Mouse (Mus musculus) lung, adult 2 months (tissue): ENCODE measurements around the gene Rfx3.

Experiments
- CTCF ChIP-seq: fragments of 200-500 bp; IDR thresholded peaks from 2 replicates; pipeline ENCODE4 v1.5.1; 2011; ENCODE audit warnings: mild to moderate bottlenecking, low read length, control low read depth; ENCODE audit not compliant: insufficient read depth
- POLR2A ChIP-seq: fragments of 200-500 bp; IDR thresholded peaks from 2 replicates; pipeline ENCODE4 v1.6.1; 2011; ENCODE audit warnings: low read depth, mild to moderate bottlenecking, control low read depth, low read length, borderline replicate concordance; ENCODE audit errors: extremely low read depth

GRCm38 (mm10) chr19:27770716-27771265 is 240.2 kb downstream of the Rfx3 start:
- TF ChIP-seq POLR2A (no peak), CTCF (no peak)
